Mouse (Mus musculus) T-helper 2 cell (primary cell): ENCODE measurements at regions not wholly inside any gene's neighbourhood (a gene's known extent, or its start where the extent isn't known, plus 50 kb on each side); places are given as distances from the start of the nearest gene placed in this dataset.

ENCODE experiments used
- in situ Hi-C: fragments of 300-600 bp; cut with MboI, MseI; formaldehyde crosslinking; loops from one replicate; pipeline ENCODE4 v1.15.1; 2025; ENCODE audit warnings: high pct_unique_total_duplicates

- in situ Hi-C loops, result loop anchor here (25.0 kb wide), 1 partner anchor 1038 kb away; no protein-coding TSS in a partner anchor
Measured at GRCm38 (mm10) chr9:13974870-13975269, 147.4 kb downstream of the Fam76b start.

- in situ Hi-C loops, result no loop called here
Measured at GRCm38 (mm10) chr9:13978842-13979241, 151.3 kb downstream of the Fam76b start.

DNA sequence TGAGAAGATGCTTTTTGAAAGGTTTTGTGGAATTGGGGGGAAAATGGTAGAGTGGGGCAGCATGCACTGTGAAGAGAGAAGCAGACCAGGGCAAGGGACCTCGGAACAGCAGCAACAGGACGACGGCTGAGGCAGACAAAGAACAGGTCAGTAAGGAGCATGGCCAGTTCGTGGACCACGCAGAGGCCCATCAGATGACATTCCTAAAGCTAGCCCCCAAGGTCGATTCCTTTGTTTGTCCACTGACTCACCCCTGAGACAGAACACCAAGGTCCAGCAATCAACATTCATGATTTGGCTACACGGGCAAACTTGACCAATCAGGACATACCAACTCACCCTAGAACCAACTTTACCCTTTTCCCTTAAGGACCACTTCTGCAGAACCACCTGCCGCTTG is 160.0 kb downstream of the Fam76b start:
- in situ Hi-C loops, result no loop called here

GRCm38 (mm10) chr9:13988901-13989300 is 161.4 kb downstream of the Fam76b start:
- in situ Hi-C loops, result no loop called here

DNA sequence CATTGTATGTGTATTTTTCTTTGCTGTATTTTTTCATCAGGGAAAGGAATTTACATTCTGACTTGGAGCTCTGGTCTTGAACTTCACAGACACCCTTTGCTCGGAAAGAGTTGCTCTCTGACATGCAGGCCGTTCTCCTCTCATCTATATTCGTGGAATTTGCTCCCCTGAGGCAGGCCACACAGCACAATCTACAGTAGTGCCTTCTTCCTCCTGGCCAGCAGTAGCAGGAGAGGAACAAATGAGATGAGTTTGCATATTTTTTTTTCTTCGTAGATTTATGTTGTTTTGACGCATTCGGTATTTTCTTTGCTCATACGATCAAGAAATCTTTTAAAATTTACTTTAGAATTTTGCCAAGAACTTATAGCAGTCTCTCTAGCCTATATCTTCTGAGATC is 163.4 kb downstream of the Fam76b start:
- in situ Hi-C loops, result no loop called here

DNA sequence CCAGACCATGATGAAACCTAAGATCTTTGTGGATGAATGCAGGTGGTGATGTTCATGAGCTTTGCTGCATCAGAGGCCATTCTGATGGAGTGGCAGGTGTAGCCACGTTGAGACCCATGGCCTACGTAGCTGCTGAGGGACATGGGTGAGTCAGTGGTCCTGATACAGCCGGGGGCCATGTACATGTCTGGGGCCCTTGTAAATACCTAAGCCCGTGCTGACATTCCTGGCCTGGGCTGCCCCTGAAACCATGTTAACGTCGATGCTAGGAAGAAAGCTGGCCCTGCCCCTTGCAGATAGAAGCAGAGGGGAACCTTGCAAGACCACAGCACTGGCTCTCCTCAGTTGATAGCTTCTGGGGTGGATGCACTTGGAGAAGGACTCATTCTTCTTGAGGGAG is 165.2 kb downstream of the Fam76b start:
- in situ Hi-C loops, result no loop called here

DNA sequence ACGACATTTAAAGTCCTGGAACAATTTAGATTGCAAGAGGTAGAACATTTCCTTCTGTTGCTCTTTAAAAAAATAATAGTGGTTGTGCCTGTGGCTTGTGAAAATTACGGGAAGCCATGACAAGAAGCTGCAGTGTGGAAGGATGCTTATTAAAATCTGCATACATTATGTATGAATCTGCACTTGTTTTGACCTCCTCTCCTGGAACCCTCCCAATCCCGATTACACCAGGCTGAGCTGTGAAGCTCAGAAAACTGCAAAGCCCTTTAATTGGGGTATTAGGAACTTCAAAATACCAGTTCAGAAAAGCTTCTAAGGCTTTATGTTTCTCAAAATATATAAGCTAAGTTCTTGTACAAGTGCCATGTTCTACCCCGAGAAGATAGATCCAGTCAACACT is 171.8 kb downstream of the Fam76b start:
- in situ Hi-C loops, result no loop called here

DNA sequence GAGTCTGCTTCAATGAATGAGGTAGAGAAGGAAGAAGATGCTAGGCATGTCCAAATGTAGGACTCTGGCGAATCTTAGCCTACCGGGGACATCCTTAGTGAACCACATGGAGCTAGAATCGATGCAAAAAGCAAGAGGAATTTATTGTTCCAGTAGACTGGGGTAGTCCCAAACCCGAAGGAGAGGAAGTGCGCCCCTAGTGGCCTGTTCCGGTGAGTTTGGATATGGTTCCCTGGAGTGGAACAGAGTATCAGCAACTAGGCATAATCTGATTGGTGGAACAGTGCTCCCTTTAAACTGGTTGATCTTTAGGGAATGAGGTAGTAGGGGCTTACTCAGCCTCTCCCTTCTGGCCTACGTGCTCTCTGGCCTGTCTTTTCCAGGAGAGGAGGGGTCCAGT is 174.0 kb downstream of the Fam76b start:
- in situ Hi-C loops, result no loop called here

- in situ Hi-C loops, result no loop called here
Measured at GRCm38 (mm10) chr9:14002236-14002635, 174.7 kb downstream of the Fam76b start.

DNA sequence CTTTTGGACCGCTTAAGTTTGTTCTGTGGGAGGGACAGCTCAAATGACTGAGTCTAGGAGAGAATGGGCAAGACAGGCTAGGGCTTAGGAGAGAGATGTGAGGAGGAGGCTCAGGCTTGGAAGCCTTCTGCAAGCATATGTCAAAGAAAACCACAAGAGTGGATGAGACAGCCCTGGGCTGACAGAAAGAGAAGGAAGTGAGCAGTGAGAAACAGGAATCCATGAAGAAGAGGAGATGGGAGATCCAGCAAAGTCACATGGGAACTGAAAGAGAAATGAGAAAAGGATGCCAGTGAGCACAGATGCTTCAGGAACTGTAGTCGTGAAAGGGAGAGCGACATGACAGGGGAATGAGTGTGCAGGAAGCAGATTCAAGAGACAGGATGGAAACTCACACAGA is 175.6 kb downstream of the Fam76b start:
- in situ Hi-C loops, result no loop called here

- in situ Hi-C loops, result no loop called here
Measured at GRCm38 (mm10) chr9:14006233-14006984, 178.9 kb downstream of the Fam76b start.

DNA sequence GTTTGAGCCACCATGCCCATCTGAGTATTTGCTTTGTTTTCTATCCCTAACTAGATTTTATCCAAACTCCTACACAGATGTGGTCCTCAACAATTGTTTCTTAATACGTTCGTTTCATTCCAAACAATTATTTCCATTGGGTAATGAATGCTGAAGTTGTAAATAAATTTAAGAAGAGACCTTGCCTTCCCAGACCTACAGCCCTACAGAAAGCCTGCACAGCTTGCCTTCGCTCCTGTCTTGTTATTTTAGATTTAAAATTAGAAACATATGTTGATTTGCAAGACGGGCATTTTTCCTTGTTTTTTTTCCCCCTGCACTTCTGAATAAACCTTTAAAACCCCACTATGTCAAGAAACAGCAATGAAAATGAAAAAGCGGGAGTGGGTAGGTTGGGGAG is 181.9 kb downstream of the Fam76b start:
- in situ Hi-C loops, result no loop called here

GRCm38 (mm10) chr9:14010261-14010949 is 182.9 kb downstream of the Fam76b start:
- in situ Hi-C loops, result no loop called here

GRCm38 (mm10) chr9:14024216-14024615 is 196.7 kb downstream of the Fam76b start:
- in situ Hi-C loops, result no loop called here

DNA sequence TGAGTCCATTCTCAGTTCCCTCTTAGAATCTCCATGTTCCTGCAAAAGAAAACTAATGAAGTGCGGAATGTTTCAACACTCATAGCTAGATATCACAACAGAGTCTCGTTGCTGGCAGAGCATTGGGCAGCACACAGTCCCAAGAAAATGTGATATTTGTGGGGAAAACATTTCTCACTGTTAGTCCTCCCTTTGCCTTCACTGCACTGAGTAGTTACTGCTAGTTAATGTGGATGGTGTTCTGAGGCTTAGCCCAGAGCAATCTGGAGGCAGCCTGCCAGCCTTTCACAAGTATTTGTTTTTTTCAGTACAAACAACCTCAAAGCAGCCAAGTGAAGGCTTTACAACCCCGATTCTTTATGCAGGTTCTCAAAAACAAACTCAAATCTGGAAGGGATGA is 197.2 kb downstream of the Fam76b start:
- in situ Hi-C loops, result no loop called here

DNA sequence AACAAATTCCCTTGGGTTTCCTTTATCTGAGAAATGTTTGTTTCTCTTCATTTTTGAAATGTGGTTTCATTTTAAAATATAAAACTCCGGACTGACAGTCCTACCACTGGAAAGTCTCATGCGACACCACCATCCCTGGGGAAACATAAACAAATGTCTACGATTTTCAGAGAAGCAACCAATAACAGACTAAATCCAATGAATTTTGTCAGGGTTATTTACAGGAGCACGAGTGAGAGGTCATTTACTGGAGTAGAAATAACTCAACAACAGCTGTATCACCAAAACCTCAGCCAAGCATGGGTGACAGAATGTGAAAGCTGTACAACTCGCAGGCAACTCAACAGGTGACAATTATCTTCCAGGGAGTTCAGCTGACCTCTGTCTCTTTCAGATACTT is 200.5 kb downstream of the Fam76b start:
- in situ Hi-C loops, result no loop called here

GRCm38 (mm10) chr9:14031358-14032047 is 204.0 kb downstream of the Fam76b start:
- in situ Hi-C loops, result no loop called here

- in situ Hi-C loops, result no loop called here
Measured at GRCm38 (mm10) chr9:14032048-14032362, 204.5 kb downstream of the Fam76b start.

DNA sequence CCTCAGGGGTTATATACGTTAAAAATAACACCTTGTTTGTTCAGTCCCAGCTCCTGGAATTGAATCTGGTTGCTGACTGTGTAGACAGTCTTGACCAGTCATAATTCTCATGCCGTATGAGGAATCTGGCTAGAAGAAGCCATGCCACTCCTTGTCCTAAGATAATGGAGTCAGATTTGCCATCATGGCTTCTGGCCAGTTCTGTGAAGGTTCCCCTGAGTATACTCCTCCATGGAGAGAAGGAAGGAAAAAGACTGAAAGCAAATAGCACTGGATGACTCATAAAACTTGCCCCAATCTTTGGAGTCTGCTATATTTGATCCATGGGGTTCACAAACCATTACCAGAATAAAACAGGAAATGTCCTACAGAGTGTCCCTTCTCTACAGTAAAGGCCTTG is 208.0 kb downstream of the Fam76b start:
- in situ Hi-C loops, result no loop called here

- in situ Hi-C loops, result no loop called here
Measured at GRCm38 (mm10) chr9:14041900-14042435, 214.5 kb downstream of the Fam76b start.

DNA sequence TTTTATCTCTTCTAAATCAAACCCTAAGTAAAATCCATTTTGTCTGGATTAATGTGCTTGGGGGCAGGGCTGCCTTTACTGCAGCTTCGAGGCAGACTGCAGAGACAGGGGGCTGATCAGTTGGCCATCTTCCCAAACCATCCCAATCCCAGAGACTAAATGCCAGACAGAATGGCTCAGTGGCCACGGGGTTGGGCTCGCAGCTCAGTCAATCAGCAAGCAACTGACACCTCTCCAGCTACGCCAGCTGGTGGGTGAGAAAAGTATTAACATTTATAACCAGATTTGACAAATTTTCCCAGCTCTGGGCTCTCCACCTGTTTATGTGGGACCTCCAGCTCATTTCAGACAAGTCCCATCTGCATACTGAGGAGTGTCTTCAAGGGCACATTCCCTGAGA is 220.7 kb downstream of the Fam76b start:
- in situ Hi-C loops, result no loop called here

GRCm38 (mm10) chr9:14053704-14054103 is 221.2 kb upstream of the Sesn3 start:
- in situ Hi-C loops, result no loop called here
